Mouse (Mus musculus) heart, postnatal 4 days (tissue): ENCODE measurements around the gene Mras. TPM values are rescaled to one million over a fixed set of nuclear protein-coding genes. Genes with fewer than 3 reads are reported as not detected.
A peak's percentile ranks its signal among the peaks of the same experiment; 100 is the strongest.

Source experiments
- DNase-seq: peaks from one replicate; pipeline ENCODE4 v3.0.0; 2021
- total RNA-seq, 2 experiments: library from RNA; stranded (reverse); gene quantifications; 2 replicates each; pipeline ENCODE4 v1.2.3; 2021

Mras gene
- total RNA-seq, 2 experiments from 2014 or later = 11.6 to 13.2 TPM

- DNase-seq = no peak
Observed at GRCm38 (mm10) chr9:99411093-99411492, 26.1 kb downstream of the Mras start.

GRCm38 (mm10) chr9:99409280-99409679, 27.9 kb downstream of the Mras start:
- no peak for DNase-seq

GRCm38 (mm10) chr9:99401288-99401974, 35.8 kb downstream of the Mras start:
- DNase-seq = no peak

- DNase-seq = peak; percentile 21
Observed at GRCm38 (mm10) chr9:99400781-99401180, 36.4 kb downstream of the Mras start.

GRCm38 (mm10) chr9:99397056-99397815, 39.9 kb downstream of the Mras start:
- no peak for DNase-seq

GRCm38 (mm10) chr9:99394366-99394765, 42.8 kb downstream of the Mras start:
- no peak for DNase-seq

GRCm38 (mm10) chr9:99393146-99393545, 44.0 kb downstream of the Mras start:
- no peak for DNase-seq

GRCm38 (mm10) chr9:99391557-99391956, 45.6 kb downstream of the Mras start:
- DNase-seq = no peak

GRCm38 (mm10) chr9:99390716-99391115, 46.5 kb downstream of the Mras start:
- no peak for DNase-seq

GRCm38 (mm10) chr9:99390201-99390600, 47.0 kb downstream of the Mras start:
- no peak for DNase-seq

- DNase-seq = no peak
Observed at GRCm38 (mm10) chr9:99389506-99389905, 47.7 kb downstream of the Mras start.

GRCm38 (mm10) chr9:99388856-99389255, 48.3 kb downstream of the Mras start:
- no peak for DNase-seq

GRCm38 (mm10) chr9:99388078-99388477, 49.1 kb downstream of the Mras start:
- no peak for DNase-seq

GRCm38 (mm10) chr9:99382556-99382955, 54.6 kb downstream of the Mras start:
- no peak for DNase-seq

GRCm38 (mm10) chr9:99379194-99379593, 58.0 kb downstream of the Mras start:
- DNase-seq = no peak

- DNase-seq = peak; percentile 70
Observed at GRCm38 (mm10) chr9:99376591-99377418, 60.4 kb downstream of the Mras start.

- DNase-seq = no peak
Observed at GRCm38 (mm10) chr9:99368431-99368830, 68.8 kb downstream of the Mras start.

- DNase-seq = no peak
Observed at GRCm38 (mm10) chr9:99365906-99366305, 71.3 kb downstream of the Mras start.

- no peak for DNase-seq
Observed at GRCm38 (mm10) chr9:99363076-99363475, 74.1 kb downstream of the Mras start.

GRCm38 (mm10) chr9:99361946-99362345, 75.2 kb downstream of the Mras start:
- no peak for DNase-seq

- DNase-seq = no peak
Observed at GRCm38 (mm10) chr9:99359012-99359411, 78.2 kb downstream of the Mras start.

- DNase-seq = peak; percentile 44
Observed at GRCm38 (mm10) chr9:99357921-99358692, 79.1 kb downstream of the Mras start, which contains the start of gene Esyt3. Esyt3 (minus strand) TSS chr9:99358557.
